Mouse (Mus musculus): ENCODE results near the gene 1700123O20Rik. TPM values are rescaled to one million over a fixed set of nuclear protein-coding genes. Genes with fewer than 3 reads are reported as not detected.
A peak's percentile ranks its signal among the peaks of the same experiment; 100 is the strongest.

Gene 1700123O20Rik
- total RNA-seq (2014; fragmentation: Nextera tagmentation) (38.2 and 45.2 TPM in 2 replicates), total RNA-seq (2017) (34.1 and 34.6 TPM in 2 replicates), polyA plus RNA-seq (2012) (10.1 and 12.5 TPM in 2 replicates)

- peak; percentile 24 for ATAC-seq (ENCODE audit: extremely low read depth, insufficient number of reproducible peaks, low FRiP score, poor library complexity, severe bottlenecking)
- Histone ChIP-seq H3K4me1 (ENCODE audit: insufficient read depth, low read depth, low read length) (peaks cover 40% of the 10 kb centered on the region), H3K4me3 (ENCODE audit: low read depth, low read length) (peak within 1 kb of the TSS; percentile 97), H3K27me3 (ENCODE audit: insufficient read depth, low read length) (no peaks in the 10 kb centered on the region), H3K36me3 (replicated peaks) (peaks cover 57% of the 10 kb centered on the region), H3K9me3 (replicated peaks) (no peaks in the 10 kb centered on the region)
- DNase-seq (ENCODE audit: low spot score) = peak; percentile 75
- TF ChIP-seq GATA1 (IDR thresholded peaks at IDR 0.05; ENCODE audit: borderline replicate concordance, low read length) = no peak
These were observed at the start of gene 1700123O20Rik for GRCm38 (mm10) chr14:54686063-54686521. Gene 1700123O20Rik (plus strand): TSS chr14:54686216.

- H3K4me3 ChIP-seq (ENCODE audit: low read depth, low read length) = no peak overlapping the region
- peaks cover 62% of the 10 kb centered on the region for H3K36me3 ChIP-seq (replicated peaks)
- H3K4me1 ChIP-seq (ENCODE audit: insufficient read depth, low read depth, low read length) = peaks cover 39% of the 10 kb centered on the region
- ATAC-seq (ENCODE audit: extremely low read depth, insufficient number of reproducible peaks, low FRiP score, poor library complexity, severe bottlenecking) (no peak), DNase-seq (ENCODE audit: low spot score) (peak; percentile 57)
- H3K27me3 ChIP-seq (ENCODE audit: insufficient read depth, low read length) = peaks cover 20% of the 10 kb centered on the region
- peak; percentile 99 for TF ChIP-seq CTCF (IDR thresholded peaks at IDR 0.05; ENCODE audit: low read depth, low read length)
- TF ChIP-seq POLR2AphosphoS5 (IDR thresholded peaks at IDR 0.05; ENCODE audit: insufficient replicate concordance, low read depth, low read length) = no peak
- 0 out of 2 replicates have a peak, but pooled peaks cover 3% of the 10 kb centered on the region for H3K9me3 ChIP-seq (replicated peaks)
These were observed 49.1 kb upstream of the 1700123O20Rik start for GRCm38 (mm10) chr14:54636954-54637353.

- H3K9me3 ChIP-seq (replicated peaks) = no peaks in the 10 kb centered on the region
- no peak for DNase-seq (ENCODE audit: low spot score)
- peaks cover 43% of the 10 kb centered on the region for H3K4me1 ChIP-seq (ENCODE audit: insufficient read depth, low read depth, low read length)
- no peak overlapping the region for H3K4me3 ChIP-seq (ENCODE audit: low read depth, low read length)
- H3K36me3 ChIP-seq (replicated peaks) = peaks cover 64% of the 10 kb centered on the region
- no peak for ATAC-seq (ENCODE audit: extremely low read depth, insufficient number of reproducible peaks, low FRiP score, poor library complexity, severe bottlenecking)
- TF ChIP-seq CTCF (IDR thresholded peaks at IDR 0.05; ENCODE audit: low read depth, low read length) = no peak
- TF ChIP-seq TAL1 (conservative IDR thresholded peaks at IDR 0.05; ENCODE audit: low read depth, low read length) = no peak
- TF ChIP-seq GATA1 (IDR thresholded peaks at IDR 0.05; ENCODE audit: borderline replicate concordance, low read length) = no peak
- no peak for TF ChIP-seq GATA2 (IDR thresholded peaks at IDR 0.05; ENCODE audit: borderline replicate concordance, low read depth, low read length)
- TF ChIP-seq POLR2AphosphoS5 (IDR thresholded peaks at IDR 0.05; ENCODE audit: insufficient replicate concordance, low read depth, low read length) = no peak
- H3K27me3 ChIP-seq (ENCODE audit: insufficient read depth, low read length) = peaks cover 20% of the 10 kb centered on the region
These were observed 47.8 kb upstream of the 1700123O20Rik start for GRCm38 (mm10) chr14:54638210-54638609.

- H3K36me3 ChIP-seq (replicated peaks) = peaks cover 75% of the 10 kb centered on the region
- H3K27me3 ChIP-seq (ENCODE audit: insufficient read depth, low read length) = peaks cover 20% of the 10 kb centered on the region
- H3K4me3 ChIP-seq (ENCODE audit: low read depth, low read length) = no peak overlapping the region
- peaks cover 49% of the 10 kb centered on the region for H3K4me1 ChIP-seq (ENCODE audit: insufficient read depth, low read depth, low read length)
- DNase-seq (ENCODE audit: low spot score) = no peak
- no peaks in the 10 kb centered on the region for H3K9me3 ChIP-seq (replicated peaks)
- TF ChIP-seq GATA2 (IDR thresholded peaks at IDR 0.05; ENCODE audit: borderline replicate concordance, low read depth, low read length) = no peak
- no peak for TF ChIP-seq TAL1 (conservative IDR thresholded peaks at IDR 0.05; ENCODE audit: low read depth, low read length)
- no peak for TF ChIP-seq POLR2AphosphoS5 (IDR thresholded peaks at IDR 0.05; ENCODE audit: insufficient replicate concordance, low read depth, low read length)
- no peak for TF ChIP-seq CTCF (IDR thresholded peaks at IDR 0.05; ENCODE audit: low read depth, low read length)
- no peak for TF ChIP-seq GATA1 (IDR thresholded peaks at IDR 0.05; ENCODE audit: borderline replicate concordance, low read length)
- no peak for ATAC-seq (ENCODE audit: extremely low read depth, insufficient number of reproducible peaks, low FRiP score, poor library complexity, severe bottlenecking)
These were observed 45.9 kb upstream of the 1700123O20Rik start for GRCm38 (mm10) chr14:54640121-54640520.

GRCm38 (mm10) chr14:54640946-54641304 lies 45.1 kb upstream of the 1700123O20Rik start, which contains the start of gene Gm17606:
Gene Gm17606 (plus strand): TSS chr14:54640952.
- ATAC-seq (ENCODE audit: extremely low read depth, insufficient number of reproducible peaks, low FRiP score, poor library complexity, severe bottlenecking) = no peak
- H3K4me3 ChIP-seq (ENCODE audit: low read depth, low read length) = peak within 1 kb of the TSS; percentile 74
- TF ChIP-seq TAL1 (conservative IDR thresholded peaks at IDR 0.05; ENCODE audit: low read depth, low read length) (no peak), GATA2 (IDR thresholded peaks at IDR 0.05; ENCODE audit: borderline replicate concordance, low read depth, low read length) (no peak), CTCF (IDR thresholded peaks at IDR 0.05; ENCODE audit: low read depth, low read length) (no peak), POLR2AphosphoS5 (IDR thresholded peaks at IDR 0.05; ENCODE audit: insufficient replicate concordance, low read depth, low read length) (no peak), GATA1 (IDR thresholded peaks at IDR 0.05; ENCODE audit: borderline replicate concordance, low read length) (no peak)
- peaks cover 53% of the 10 kb centered on the region for H3K4me1 ChIP-seq (ENCODE audit: insufficient read depth, low read depth, low read length)
- H3K27me3 ChIP-seq (ENCODE audit: insufficient read depth, low read length) = peaks cover 20% of the 10 kb centered on the region
- H3K36me3 ChIP-seq (replicated peaks) = peaks cover 80% of the 10 kb centered on the region
- no peaks in the 10 kb centered on the region for H3K9me3 ChIP-seq (replicated peaks)
- no peak for DNase-seq (ENCODE audit: low spot score)

- ATAC-seq (ENCODE audit: extremely low read depth, insufficient number of reproducible peaks, low FRiP score, poor library complexity, severe bottlenecking) (peak; percentile 67; the same call in 1 of the 2 replicates), DNase-seq (ENCODE audit: low spot score) (peak; percentile 81)
- peak within 1 kb of the TSS; percentile 74 for H3K4me3 ChIP-seq (ENCODE audit: low read depth, low read length)
- H3K4me1 ChIP-seq (ENCODE audit: insufficient read depth, low read depth, low read length) = peaks cover 57% of the 10 kb centered on the region
- H3K9me3 ChIP-seq (replicated peaks) = no peaks in the 10 kb centered on the region
- peaks cover 80% of the 10 kb centered on the region for H3K36me3 ChIP-seq (replicated peaks)
- H3K27me3 ChIP-seq (ENCODE audit: insufficient read depth, low read length) = peaks cover 20% of the 10 kb centered on the region
- no peak for TF ChIP-seq TAL1 (conservative IDR thresholded peaks at IDR 0.05; ENCODE audit: low read depth, low read length)
- no peak for TF ChIP-seq GATA1 (IDR thresholded peaks at IDR 0.05; ENCODE audit: borderline replicate concordance, low read length)
- TF ChIP-seq POLR2AphosphoS5 (IDR thresholded peaks at IDR 0.05; ENCODE audit: insufficient replicate concordance, low read depth, low read length) = no peak
- no peak for TF ChIP-seq GATA2 (IDR thresholded peaks at IDR 0.05; ENCODE audit: borderline replicate concordance, low read depth, low read length)
- peak; percentile 80 for TF ChIP-seq CTCF (IDR thresholded peaks at IDR 0.05; ENCODE audit: low read depth, low read length)
These were observed 44.6 kb upstream of the 1700123O20Rik start, which contains the start of gene Cdh24 for GRCm38 (mm10) chr14:54641305-54641969. Gene Cdh24 (minus strand): TSS chr14:54641364.
